Mouse (Mus musculus) embryonic facial prominence, embryonic 12.5 days (tissue): ENCODE data around the gene Gm10447. TPM values are rescaled to one million over a fixed set of nuclear protein-coding genes. Genes with fewer than 3 reads are reported as not detected.
A peak's percentile ranks its signal among the peaks of the same experiment; 100 is the strongest.

Experiments
- ATAC-seq: fragments of 200-750 bp; cut with Nextera tagmentation; 2 replicates; pipeline ENCODE4 v1.8.0; 2017; ENCODE audit not compliant: insufficient number of reproducible peaks, insufficient read depth, low FRiP score, low TSS enrichment
- H3K27ac ChIP-seq: fragments of 300-500 bp; sonication (generic); 2 replicates; pipeline ENCODE4 v1.5.1; 2016; ENCODE audit warnings: mild to moderate bottlenecking
- H3K27me3 ChIP-seq: fragments of 300-500 bp; sonication (generic); 2 replicates; pipeline ENCODE4 v1.6.1; 2016; ENCODE audit warnings: mild to moderate bottlenecking, moderate library complexity
- H3K36me3 ChIP-seq: fragments of 300-500 bp; sonication (generic); 2 replicates; pipeline ENCODE4 v1.6.1; 2016; ENCODE audit warnings: mild to moderate bottlenecking
- H3K4me1 ChIP-seq: fragments of 300-500 bp; sonication (generic); 2 replicates; pipeline ENCODE4 v1.6.1; 2016
- H3K4me2 ChIP-seq: fragments of 300-500 bp; sonication (generic); replicated peaks from 2 replicates; pipeline ENCODE4 v1.6.1; 2016; ENCODE audit warnings: mild to moderate bottlenecking, moderate library complexity
- H3K4me3 ChIP-seq: fragments of 300-500 bp; sonication (generic); 2 replicates; pipeline ENCODE4 v1.5.1; 2016; ENCODE audit warnings: mild to moderate bottlenecking
- H3K9ac ChIP-seq: fragments of 300-500 bp; sonication (generic); 2 replicates; pipeline ENCODE4 v1.6.1; 2016; ENCODE audit warnings: mild to moderate bottlenecking, moderate library complexity
- H3K9me3 ChIP-seq: fragments of 300-500 bp; sonication (generic); 2 replicates; pipeline ENCODE4 v1.6.1; 2016; ENCODE audit warnings: mild to moderate bottlenecking, moderate library complexity
- WGBS: fragments of 180-500 bp; shearing (Covaris S2); methylation state at CpG from one replicate; pipeline ENCODE4 v1.1.7; 2016; 5-methylcytosine and 5-hydroxymethylcytosine counted together
- polyA plus RNA-seq: library from polyadenylated mRNA; unstranded; fragments of >200 nt; fragmentation: Nextera tagmentation; extraction: Ambion mirVana; gene quantifications from 2 replicates; pipeline ENCODE4 v1.2.1, GENCODE M21; 2016

Gm10447 gene
- polyA plus RNA-seq, 1 experiment from 2014 or later, result 0.27 TPM

GRCm38 (mm10) chr11:53453031-53453430, 3.9 kb downstream of the Gm10447 start:
- WGBS, result 83% methylated on average over 5 of the region's 5 CpGs
- Histone ChIP-seq H3K9ac (no peak overlapping the region), H3K36me3 (no peaks in the 10 kb centered on the region)

GRCm38 (mm10) chr11:53452396-53452795, 4.5 kb downstream of the Gm10447 start:
- Histone ChIP-seq H3K4me2 (no peak overlapping the region), H3K9me3 (no peaks in the 10 kb centered on the region), H3K27ac (no peak overlapping the region), H3K9ac (no peak overlapping the region), H3K4me1 (no peaks in the 10 kb centered on the region), H3K27me3 (no peaks in the 10 kb centered on the region), H3K36me3 (no peaks in the 10 kb centered on the region), H3K4me3 (no peak overlapping the region)
- no peak for ATAC-seq
- 95% methylated on average over 9 of the region's 9 CpGs for WGBS

More at GRCm38 (mm10) chr11:53453031-53453430, 3.9 kb downstream of the Gm10447 start:
- H3K4me2 ChIP-seq, result no peak overlapping the region
- H3K4me3 ChIP-seq, result no peak overlapping the region
- H3K9me3 ChIP-seq, result no peaks in the 10 kb centered on the region
- no peak overlapping the region for H3K27ac ChIP-seq
- H3K4me1 ChIP-seq, result no peaks in the 10 kb centered on the region
- no peaks in the 10 kb centered on the region for H3K27me3 ChIP-seq
- ATAC-seq, result no peak

GRCm38 (mm10) chr11:53451361-53451760, 5.5 kb downstream of the Gm10447 start:
- Histone ChIP-seq H3K4me1 (no peaks in the 10 kb centered on the region), H3K36me3 (no peaks in the 10 kb centered on the region), H3K9me3 (no peaks in the 10 kb centered on the region), H3K27ac (no peak overlapping the region), H3K4me3 (no peak overlapping the region), H3K9ac (no peak overlapping the region), H3K4me2 (no peak overlapping the region), H3K27me3 (no peaks in the 10 kb centered on the region)
- WGBS, result 64% methylated on average over 2 of the region's 2 CpGs
- no peak for ATAC-seq

GRCm38 (mm10) chr11:53450070-53450705, 6.7 kb downstream of the Gm10447 start:
- no peaks in the 10 kb centered on the region for H3K9me3 ChIP-seq
- no peaks in the 10 kb centered on the region for H3K4me1 ChIP-seq
- 62% methylated on average over 15 of the region's 15 CpGs for WGBS
- H3K4me3 ChIP-seq, result no peak overlapping the region
- no peaks in the 10 kb centered on the region for H3K36me3 ChIP-seq
- no peak for ATAC-seq
- H3K4me2 ChIP-seq, result no peak overlapping the region
- H3K9ac ChIP-seq, result no peak overlapping the region
- no peaks in the 10 kb centered on the region for H3K27me3 ChIP-seq
- no peak overlapping the region for H3K27ac ChIP-seq

DNA sequence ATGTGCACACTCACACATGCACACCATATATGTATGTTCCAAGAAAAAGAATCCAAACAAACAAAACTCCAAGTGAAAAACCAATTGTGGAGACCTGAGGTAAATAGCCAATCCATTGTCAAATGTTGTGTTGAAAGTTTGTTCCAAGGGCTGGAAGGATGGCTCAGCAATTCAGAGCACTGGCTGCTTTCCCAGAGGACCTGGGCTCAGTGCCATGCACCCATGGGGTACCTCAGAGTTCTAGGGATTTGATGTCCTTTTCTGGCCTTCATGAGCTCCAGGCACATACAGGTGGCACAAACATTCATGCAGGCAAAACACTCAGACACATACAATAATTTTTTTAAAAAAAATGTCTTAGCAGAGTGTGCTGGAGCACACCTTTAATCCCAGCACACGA, 8.4 kb downstream of the Gm10447 start:
- 76% methylated on average over 1 of the region's 1 CpGs for whole genome bisulfite sequencing
- Histone ChIP-seq H3K9me3 (no peaks in the 10 kb centered on the region), H3K4me2 (no peak overlapping the region), H3K4me3 (no peak overlapping the region), H3K9ac (no peak overlapping the region), H3K27ac (no peak overlapping the region), H3K4me1 (no peaks in the 10 kb centered on the region), H3K27me3 (no peaks in the 10 kb centered on the region), H3K36me3 (no peaks in the 10 kb centered on the region)
- no peak for ATAC-seq

DNA sequence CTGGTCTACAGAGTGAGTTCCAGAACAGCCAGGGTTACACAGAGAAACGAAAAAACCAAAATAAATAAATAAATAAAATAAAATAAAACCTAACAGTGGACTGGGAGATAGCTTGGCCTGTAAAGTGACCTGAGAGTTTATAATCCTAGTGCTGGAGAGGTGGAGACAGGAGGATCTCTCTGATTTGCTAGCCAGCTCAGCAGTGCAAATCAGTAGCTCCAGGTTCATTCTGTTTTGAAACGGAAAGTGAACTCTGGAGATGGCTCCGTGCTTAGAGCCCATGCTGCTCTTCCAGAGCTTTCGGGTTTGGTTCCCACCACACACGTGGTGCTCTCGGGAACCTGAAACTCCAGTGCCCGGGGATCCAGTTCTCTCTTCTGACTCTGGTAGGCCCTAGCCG, 8.9 kb downstream of the Gm10447 start:
- Histone ChIP-seq H3K4me1 (no peaks in the 10 kb centered on the region), H3K9ac (no peak overlapping the region), H3K27me3 (no peaks in the 10 kb centered on the region), H3K27ac (no peak overlapping the region), H3K9me3 (no peaks in the 10 kb centered on the region), H3K36me3 (no peaks in the 10 kb centered on the region), H3K4me2 (no peak overlapping the region), H3K4me3 (no peak overlapping the region)
- 86% methylated on average over 8 of the region's 8 CpGs for WGBS
- no peak for ATAC-seq

- no peaks in the 10 kb centered on the region for H3K4me1 ChIP-seq
- no peaks in the 10 kb centered on the region for H3K36me3 ChIP-seq
- H3K27ac ChIP-seq, result no peak overlapping the region
- H3K9ac ChIP-seq, result no peak overlapping the region
- no peaks in the 10 kb centered on the region for H3K27me3 ChIP-seq
- WGBS, result 84% methylated on average over 13 of the region's 13 CpGs
- no peak overlapping the region for H3K4me3 ChIP-seq
- no peak overlapping the region for H3K4me2 ChIP-seq
- H3K9me3 ChIP-seq, result no peaks in the 10 kb centered on the region
- no peak for ATAC-seq
Measured at GRCm38 (mm10) chr11:53446183-53446582, 10.7 kb downstream of the Gm10447 start.

DNA sequence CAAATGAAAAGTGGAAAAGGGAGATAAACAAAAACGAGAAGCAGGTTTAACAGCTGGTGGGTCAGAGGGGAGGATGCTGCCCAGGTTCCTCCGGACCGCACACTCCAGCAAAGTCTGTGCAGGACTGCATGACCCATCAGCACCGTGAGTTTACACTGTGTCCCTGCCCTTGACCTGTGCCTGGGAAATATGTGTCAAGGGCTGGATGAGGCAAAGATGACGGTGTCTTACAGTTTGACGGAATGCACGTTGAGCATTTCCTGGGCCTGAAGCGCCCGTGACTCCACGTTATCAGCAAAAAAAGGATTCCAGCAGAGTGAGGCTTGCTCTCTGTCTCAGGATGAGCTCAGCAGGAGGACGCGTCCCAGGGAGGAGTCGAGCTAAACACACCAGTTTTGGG, 11.3 kb downstream of the Gm10447 start:
- no peaks in the 10 kb centered on the region for H3K4me1 ChIP-seq
- no peak overlapping the region for H3K9ac ChIP-seq
- no peak overlapping the region for H3K4me2 ChIP-seq
- H3K27me3 ChIP-seq, result no peaks in the 10 kb centered on the region
- H3K36me3 ChIP-seq, result no peaks in the 10 kb centered on the region
- no peaks in the 10 kb centered on the region for H3K9me3 ChIP-seq
- H3K27ac ChIP-seq, result no peak overlapping the region
- WGBS, result 56% methylated on average over 13 of the region's 13 CpGs
- H3K4me3 ChIP-seq, result no peak overlapping the region
- no peak for ATAC-seq

GRCm38 (mm10) chr11:53443861-53444260, 13.0 kb downstream of the Gm10447 start:
- WGBS, result 36% methylated on average over 6 of the region's 6 CpGs
- Histone ChIP-seq H3K27ac (no peak overlapping the region), H3K4me2 (no peak overlapping the region), H3K9me3 (no peaks in the 10 kb centered on the region), H3K4me1 (no peaks in the 10 kb centered on the region), H3K27me3 (no peaks in the 10 kb centered on the region), H3K4me3 (no peak overlapping the region), H3K9ac (no peak overlapping the region), H3K36me3 (no peaks in the 10 kb centered on the region)
- no peak for ATAC-seq

DNA sequence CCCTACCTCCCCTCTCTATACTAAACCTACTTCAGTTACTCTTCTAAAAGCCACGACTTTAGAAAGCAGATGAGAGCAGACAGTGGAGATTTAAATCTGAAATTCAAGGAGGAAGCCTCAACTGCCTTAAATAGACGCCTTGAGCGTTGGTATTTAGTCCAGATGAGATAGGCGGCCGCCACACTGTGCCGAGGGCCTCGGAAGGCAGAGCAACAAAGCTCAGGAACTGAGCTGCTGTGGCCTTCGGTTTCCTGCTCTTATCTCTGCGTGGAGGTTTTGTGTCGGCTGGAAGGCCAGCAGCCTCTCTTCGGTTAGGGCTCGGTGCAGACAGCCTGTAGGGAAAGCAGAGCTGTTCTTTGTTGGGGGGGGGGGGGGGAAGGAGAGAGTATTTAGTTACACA, 15.0 kb downstream of the Gm10447 start:
- Histone ChIP-seq H3K36me3 (no peaks in the 10 kb centered on the region), H3K4me3 (no peak overlapping the region), H3K27me3 (no peaks in the 10 kb centered on the region), H3K4me1 (no peaks in the 10 kb centered on the region), H3K9me3 (no peaks in the 10 kb centered on the region), H3K27ac (0 out of 2 replicates have a peak overlapping the region, but pooled peaks have one; percentile 37), H3K4me2 (no peak overlapping the region), H3K9ac (no peak overlapping the region)
- ATAC-seq, result no peak
- WGBS, result 28% methylated on average over 12 of the region's 12 CpGs

DNA sequence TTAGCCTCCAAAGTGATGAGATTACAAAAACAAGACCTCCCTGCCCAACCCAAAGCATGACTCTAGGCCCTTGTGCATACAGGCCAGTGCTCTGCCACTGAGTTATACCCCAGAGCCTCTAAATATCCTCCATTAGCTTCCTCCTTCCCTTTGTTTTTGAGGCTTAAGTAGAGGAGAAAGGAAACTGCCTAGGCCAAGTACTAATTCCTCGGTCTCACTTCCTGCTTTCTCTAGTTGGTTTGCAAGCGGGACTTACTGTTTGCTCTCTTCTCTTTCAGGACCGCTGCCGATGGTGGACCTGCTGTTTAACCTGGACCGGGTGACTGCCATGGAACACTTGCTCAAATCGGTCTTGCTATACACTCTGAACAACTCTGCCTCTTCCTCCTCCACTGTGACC, 20.6 kb downstream of the Gm10447 start:
- Histone ChIP-seq H3K27ac (no peak overlapping the region), H3K9me3 (no peaks in the 10 kb centered on the region), H3K36me3 (no peaks in the 10 kb centered on the region), H3K27me3 (no peaks in the 10 kb centered on the region), H3K4me1 (no peaks in the 10 kb centered on the region), H3K4me2 (no peak overlapping the region), H3K9ac (no peak overlapping the region), H3K4me3 (no peak overlapping the region)
- ATAC-seq, result no peak
- WGBS, result 89% methylated on average over 6 of the region's 6 CpGs

DNA sequence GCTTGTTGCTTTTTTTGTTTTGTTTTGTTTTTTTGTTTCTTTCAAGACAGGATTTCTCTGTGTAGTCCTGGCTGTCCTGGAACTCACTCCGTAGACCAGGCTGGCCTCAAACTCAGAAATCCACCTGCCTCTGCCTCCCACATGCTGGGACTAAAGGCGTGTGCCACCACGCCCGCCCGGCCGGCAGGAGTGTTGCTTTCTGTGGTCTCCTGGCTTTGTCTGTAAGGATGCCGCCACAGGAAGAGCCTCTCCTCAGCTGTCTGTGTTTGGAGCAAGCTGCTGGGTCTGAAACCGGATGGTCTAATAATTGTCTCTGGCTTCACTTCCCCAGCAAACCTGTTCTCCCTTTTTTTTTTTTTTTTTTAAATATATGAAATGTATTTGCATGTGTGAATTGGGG, 21.4 kb downstream of the Gm10447 start:
- Histone ChIP-seq H3K27me3 (no peaks in the 10 kb centered on the region), H3K4me3 (no peak overlapping the region), H3K4me2 (no peak overlapping the region), H3K27ac (no peak overlapping the region), H3K36me3 (no peaks in the 10 kb centered on the region), H3K4me1 (no peaks in the 10 kb centered on the region), H3K9ac (no peak overlapping the region), H3K9me3 (no peaks in the 10 kb centered on the region)
- WGBS, result 83% methylated on average over 8 of the region's 8 CpGs
- ATAC-seq, result no peak

- Histone ChIP-seq H3K4me1 (peaks cover 7% of the 10 kb centered on the region), H3K9ac (no peak overlapping the region), H3K9me3 (no peaks in the 10 kb centered on the region), H3K4me3 (no peak overlapping the region), H3K27ac (no peak overlapping the region), H3K27me3 (no peaks in the 10 kb centered on the region), H3K36me3 (peaks cover 8% of the 10 kb centered on the region), H3K4me2 (no peak overlapping the region)
- no peak for ATAC-seq
- WGBS, result 69% methylated on average over 6 of the region's 6 CpGs
Measured at GRCm38 (mm10) chr11:53433057-53433456, 23.9 kb downstream of the Gm10447 start.
